Mouse (Mus musculus) cortical plate, adult 2 months (tissue): ENCODE data around the gene Gadd45b.

ENCODE experiments used
- CTCF ChIP-seq: fragments of 200-500 bp; IDR thresholded peaks from 2 replicates; pipeline ENCODE4 v1.5.1; 2011; ENCODE audit warnings: mild to moderate bottlenecking, control low read depth, low read length; ENCODE audit not compliant: insufficient read depth; ENCODE audit errors: extremely low read depth
- POLR2A ChIP-seq: fragments of 200-500 bp; IDR thresholded peaks from 2 replicates; pipeline ENCODE4 v1.6.1; 2011; ENCODE audit warnings: mild to moderate bottlenecking, low read length, control low read depth; ENCODE audit not compliant: insufficient read depth; ENCODE audit errors: extremely low read depth

DNA sequence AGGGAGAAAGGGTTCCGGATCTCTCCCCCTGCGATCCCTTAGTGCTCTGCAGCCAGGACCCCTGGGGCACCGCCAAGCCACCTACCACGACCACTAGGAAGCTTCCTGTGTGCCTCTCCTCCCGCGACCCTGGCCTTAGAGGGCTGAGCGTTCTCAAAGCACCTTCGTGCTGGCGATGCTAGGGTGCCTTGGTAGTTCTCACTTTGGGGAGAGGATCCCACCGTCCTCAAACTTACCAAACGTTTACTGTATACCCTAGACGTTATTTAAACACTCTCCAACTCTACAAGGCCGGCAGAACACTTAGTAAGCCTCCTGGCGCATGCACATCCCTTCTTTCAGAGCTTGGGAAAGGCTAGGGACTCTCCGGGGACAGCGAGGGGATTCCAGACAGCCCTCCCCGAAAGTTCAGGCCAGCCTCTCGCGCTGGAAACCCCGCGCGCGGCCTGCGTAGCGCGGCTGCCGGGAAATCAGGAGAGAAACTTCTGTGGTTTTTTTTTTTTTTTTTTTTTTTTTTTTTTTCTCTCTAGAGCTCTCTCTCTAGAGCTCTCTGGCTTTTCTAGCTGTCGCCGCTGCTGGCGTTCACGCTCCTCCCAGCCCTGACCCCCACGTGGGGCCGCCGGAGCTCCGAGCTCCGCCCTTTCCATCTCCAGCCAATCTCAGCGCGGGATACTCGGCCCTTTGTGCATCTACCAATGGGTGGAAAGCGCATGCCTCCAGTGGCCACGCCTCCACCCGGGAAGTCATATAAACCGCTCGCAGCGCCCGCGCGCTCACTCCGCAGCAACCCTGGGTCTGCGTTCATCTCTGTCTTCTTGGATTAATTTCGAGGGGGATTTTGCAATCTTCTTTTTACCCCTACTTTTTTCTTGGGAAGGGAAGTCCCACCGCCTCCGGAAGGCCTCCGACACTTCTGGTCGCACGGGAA is at the start of gene Gadd45b:
- TF ChIP-seq CTCF (no peak), POLR2A (peak; percentile 100)
